Comparison of ENCODE assay signal across 13 mouse cellular contexts in the genomic region with DNA sequence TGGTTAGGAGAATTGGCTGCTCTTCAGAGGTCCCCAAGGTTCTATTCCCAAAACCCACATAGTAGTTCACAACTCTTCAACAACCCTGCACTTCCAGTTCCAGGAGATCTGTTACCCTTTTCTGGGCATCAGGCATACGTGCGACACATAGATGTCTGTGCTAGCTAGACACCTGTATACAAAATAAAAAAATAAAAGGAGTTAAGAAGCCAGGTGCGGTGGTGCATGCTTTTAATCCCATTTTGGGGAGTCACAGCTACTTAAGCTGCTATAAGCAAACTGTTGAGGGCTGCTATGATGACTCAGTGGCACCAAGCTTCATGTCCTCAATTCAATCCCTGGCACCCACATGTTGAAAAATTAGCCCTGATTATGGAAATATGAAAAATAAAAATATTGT. TPM values are rescaled to one million over a fixed set of nuclear protein-coding genes. Genes with fewer than 3 reads are reported as not detected.
DNase-seq lines count a peak whose midpoint lies in the region; ATAC-seq lines count a peak whose summit lies in the region.
"Had no signal": no experiment of that assay in that cellular context is flagged by ENCODE, and none has a peak within 500 bp of the region (broad histone marks: within the 10 kb centered on the region; RNA-seq: fewer than 3 reads in every experiment).

No protein-coding gene starts in this region.

- no peak overlapping the region for H3K4me2 ChIP-seq in forebrain, embryonic 16.5 days (ENCODE audit: low read length)
- H3K4me2 ChIP-seq in forebrain, embryonic 12.5 days: no peak overlapping the region
- H3K4me2 ChIP-seq in intestine, embryonic 14.5 days (ENCODE audit: low read length): no peak overlapping the region
- H3K4me2 ChIP-seq in intestine, embryonic 16.5 days (ENCODE audit: low read depth, low read length): no peak overlapping the region
- no peak overlapping the region for H3K4me2 ChIP-seq in midbrain, embryonic 13.5 days (replicated peaks)
- H3K4me2 ChIP-seq: heart, embryonic 12.5 days; heart, embryonic 15.5 days; hindbrain, embryonic 12.5 days; hindbrain, embryonic 15.5 days had no signal

- no peaks in the 10 kb centered on the region for H3K27me3 ChIP-seq in forebrain, embryonic 16.5 days (replicated peaks; ENCODE audit: control insufficient read depth, insufficient read depth, low read length)
- H3K27me3 ChIP-seq in forebrain, embryonic 12.5 days: no peaks in the 10 kb centered on the region
- no peaks in the 10 kb centered on the region for H3K27me3 ChIP-seq in intestine, embryonic 14.5 days (replicated peaks; ENCODE audit: control insufficient read depth, insufficient read depth, low read length)
- H3K27me3 ChIP-seq in intestine, embryonic 16.5 days (replicated peaks; ENCODE audit: control insufficient read depth, insufficient read depth, low read length): no peaks in the 10 kb centered on the region
- no peaks in the 10 kb centered on the region for H3K27me3 ChIP-seq in midbrain, embryonic 13.5 days
- H3K27me3 ChIP-seq in midbrain, embryonic 10.5 days (ENCODE audit: low read depth, poor library complexity, severe bottlenecking): no peaks in the 10 kb centered on the region
- H3K27me3 ChIP-seq: heart, embryonic 12.5 days; heart, embryonic 15.5 days; hindbrain, embryonic 12.5 days; hindbrain, embryonic 15.5 days had no signal

- ATAC-seq in forebrain, embryonic 16.5 days: 0 out of 2 replicates have a peak, but pooled peaks have one; percentile 19
- ATAC-seq in forebrain, embryonic 12.5 days (ENCODE audit: low FRiP score): no peak
- ATAC-seq in intestine, embryonic 14.5 days (replicated peaks; ENCODE audit: low FRiP score, low TSS enrichment, low read depth): no peak
- no peak for ATAC-seq in intestine, embryonic 16.5 days
- 0 out of 2 replicates have a peak, but pooled peaks have one; percentile 53 for ATAC-seq in midbrain, embryonic 13.5 days

- no peaks in the 10 kb centered on the region for H3K4me1 ChIP-seq in forebrain, embryonic 16.5 days (replicated peaks; ENCODE audit: control insufficient read depth, insufficient read depth, low read length)
- no peaks in the 10 kb centered on the region for H3K4me1 ChIP-seq in forebrain, embryonic 12.5 days
- H3K4me1 ChIP-seq in intestine, embryonic 14.5 days (replicated peaks; ENCODE audit: control insufficient read depth, insufficient read depth, low read length): no peaks in the 10 kb centered on the region
- no peaks in the 10 kb centered on the region for H3K4me1 ChIP-seq in intestine, embryonic 16.5 days (ENCODE audit: control insufficient read depth, insufficient read depth, low read length)
- H3K4me1 ChIP-seq in midbrain, embryonic 13.5 days (replicated peaks): no peaks in the 10 kb centered on the region
- no peaks in the 10 kb centered on the region for H3K4me1 ChIP-seq in midbrain, embryonic 10.5 days
- H3K4me1 ChIP-seq: forebrain, embryonic 10.5 days; heart, embryonic 12.5 days; heart, embryonic 15.5 days; hindbrain, embryonic 12.5 days; hindbrain, embryonic 15.5 days had no signal

- peak; percentile 17 for DNase-seq in cerebellum, adult 9-11 months
- no peak for DNase-seq in cerebellum, adult 18-20 months
- peak; percentile 49 for DNase-seq in intestine, embryonic 14.5 days (ENCODE audit: low spot score)
- no peak for DNase-seq in midbrain, embryonic 10.5 days (ENCODE audit: low spot score)

- no peak overlapping the region for H3K27ac ChIP-seq in forebrain, embryonic 16.5 days (ENCODE audit: low read length)
- no peak overlapping the region for H3K27ac ChIP-seq in forebrain, embryonic 12.5 days
- no peak overlapping the region for H3K27ac ChIP-seq in intestine, embryonic 14.5 days (ENCODE audit: low read depth)
- H3K27ac ChIP-seq in intestine, embryonic 16.5 days (ENCODE audit: low read length): no peak overlapping the region
- no peak overlapping the region for H3K27ac ChIP-seq in midbrain, embryonic 13.5 days
- no peak overlapping the region for H3K27ac ChIP-seq in midbrain, embryonic 10.5 days (replicated peaks)
- H3K27ac ChIP-seq: forebrain, embryonic 10.5 days; heart, embryonic 15.5 days; hindbrain, embryonic 12.5 days; hindbrain, embryonic 15.5 days had no signal

- WGBS in forebrain, embryonic 16.5 days: 88% methylated on average over 3 of the region's 3 CpGs
- 87% methylated on average over 3 of the region's 3 CpGs for WGBS in forebrain, embryonic 12.5 days
- 92% methylated on average over 3 of the region's 3 CpGs for WGBS in intestine, embryonic 14.5 days
- WGBS in intestine, embryonic 16.5 days: 88% methylated on average over 3 of the region's 3 CpGs
- 79% methylated on average over 3 of the region's 3 CpGs for WGBS in midbrain, embryonic 13.5 days
- WGBS in midbrain, embryonic 10.5 days: 88% methylated on average over 3 of the region's 3 CpGs

- H3K9me3 ChIP-seq in forebrain, embryonic 16.5 days (ENCODE audit: control insufficient read depth, low read length): no peaks in the 10 kb centered on the region
- no peaks in the 10 kb centered on the region for H3K9me3 ChIP-seq in forebrain, embryonic 12.5 days
- H3K9me3 ChIP-seq in intestine, embryonic 14.5 days (ENCODE audit: control insufficient read depth, low read length): no peaks in the 10 kb centered on the region
- H3K9me3 ChIP-seq in intestine, embryonic 16.5 days (ENCODE audit: control insufficient read depth, low read length): no peaks in the 10 kb centered on the region
- H3K9me3 ChIP-seq in midbrain, embryonic 13.5 days: no peaks in the 10 kb centered on the region
- H3K9me3 ChIP-seq in midbrain, embryonic 10.5 days (replicated peaks): no peaks in the 10 kb centered on the region
- H3K9me3 ChIP-seq: forebrain, embryonic 10.5 days; heart, embryonic 12.5 days; heart, embryonic 15.5 days; hindbrain, embryonic 12.5 days; hindbrain, embryonic 15.5 days had no signal

- no peak overlapping the region for H3K9ac ChIP-seq in forebrain, embryonic 16.5 days (replicated peaks; ENCODE audit: low read depth, low read length)
- no peak overlapping the region for H3K9ac ChIP-seq in forebrain, embryonic 12.5 days
- H3K9ac ChIP-seq in intestine, embryonic 14.5 days (ENCODE audit: low read length): no peak overlapping the region
- no peak overlapping the region for H3K9ac ChIP-seq in intestine, embryonic 16.5 days (ENCODE audit: low read depth, low read length)
- no peak overlapping the region for H3K9ac ChIP-seq in midbrain, embryonic 13.5 days (replicated peaks)
- H3K9ac ChIP-seq: heart, embryonic 12.5 days; heart, embryonic 15.5 days; hindbrain, embryonic 12.5 days; hindbrain, embryonic 15.5 days had no signal

- H3K4me3 ChIP-seq in forebrain, embryonic 16.5 days (replicated peaks; ENCODE audit: low read length): no peak overlapping the region
- H3K4me3 ChIP-seq in forebrain, embryonic 12.5 days (replicated peaks): no peak overlapping the region
- H3K4me3 ChIP-seq in intestine, embryonic 14.5 days (ENCODE audit: low read depth, low read length): no peak overlapping the region
- no peak overlapping the region for H3K4me3 ChIP-seq in intestine, embryonic 16.5 days (ENCODE audit: low read length)
- no peak overlapping the region for H3K4me3 ChIP-seq in midbrain, embryonic 13.5 days (replicated peaks)
- H3K4me3 ChIP-seq in midbrain, embryonic 10.5 days: no peak overlapping the region
- H3K4me3 ChIP-seq: forebrain, embryonic 10.5 days; heart, embryonic 12.5 days; heart, embryonic 15.5 days; hindbrain, embryonic 12.5 days; hindbrain, embryonic 15.5 days had no signal

- 0 out of 2 replicates have a peak, but pooled peaks cover 2% of the 10 kb centered on the region for H3K36me3 ChIP-seq in forebrain, embryonic 16.5 days (ENCODE audit: control insufficient read depth, insufficient read depth)
- H3K36me3 ChIP-seq in forebrain, embryonic 12.5 days (replicated peaks): peaks cover 35% of the 10 kb centered on the region
- peaks cover 70% of the 10 kb centered on the region for H3K36me3 ChIP-seq in intestine, embryonic 14.5 days (ENCODE audit: control insufficient read depth, insufficient read depth, low read length)
- H3K36me3 ChIP-seq in intestine, embryonic 16.5 days (ENCODE audit: control insufficient read depth, insufficient read depth, low read length): no peaks in the 10 kb centered on the region
- H3K36me3 ChIP-seq in midbrain, embryonic 13.5 days: peaks cover 40% of the 10 kb centered on the region
- H3K36me3 ChIP-seq in midbrain, embryonic 10.5 days: peaks cover 77% of the 10 kb centered on the region

RNA-seq across cellular contexts. Expression of a gene that starts 34.2 kb away (rescaled TPM):
- polyA plus RNA-seq in forebrain, embryonic 16.5 days (2015; fragmentation: Nextera tagmentation; extraction: Ambion mirVana): 112 and 119 TPM in 2 replicates
- polyA plus RNA-seq in forebrain, embryonic 12.5 days (2016; fragmentation: Nextera tagmentation; extraction: Ambion mirVana): 109 and 114 TPM in 2 replicates
- polyA plus RNA-seq in intestine, embryonic 14.5 days (2014; fragmentation: Nextera tagmentation; extraction: Ambion mirVana): 159 and 175 TPM in 2 replicates
- 123 and 142 TPM in 2 replicates for polyA plus RNA-seq in intestine, embryonic 16.5 days (2015; fragmentation: Nextera tagmentation; extraction: Ambion mirVana)
- 103 and 116 TPM in 2 replicates for polyA plus RNA-seq in midbrain, embryonic 13.5 days (2015; fragmentation: Nextera tagmentation; extraction: Ambion mirVana)
- 147 and 156 TPM in 2 replicates for polyA plus RNA-seq in midbrain, embryonic 10.5 days (2016; fragmentation: Nextera tagmentation; extraction: Ambion mirVana)

Comparison
In these comparisons a context has a peak if more than half of its experiments do, and no peak if none do; other contexts are left out.
1. DNase-seq: peak in cerebellum, adult 9-11 months (single experiment) and intestine, embryonic 14.5 days (single experiment); none in cerebellum, adult 18-20 months (0 of 2) and midbrain, embryonic 10.5 days (single experiment).
2. ATAC-seq: peak in forebrain, embryonic 16.5 days (single experiment) and midbrain, embryonic 13.5 days (single experiment); none in forebrain, embryonic 12.5 days (single experiment), intestine, embryonic 14.5 days (single experiment) and intestine, embryonic 16.5 days (single experiment).